Mouse (Mus musculus) brain, adult 2 months (tissue): ENCODE data around the gene Kir3dl2.
"Not testable (repeated sequence)": the region's sequence is repeated elsewhere in the genome, so short reads cannot be mapped to it uniquely, and the experiment has no call there.

Experiments
- DNase-seq: peaks from one replicate; pipeline ENCODE4 v3.0.0; 2011; ENCODE audit warnings: low read depth, low spot score

The Kir3dl2 gene

GRCm38 (mm10) chrX:136543956-136544355, at the start of gene Kir3dl2:
Gene Kir3dl2 (minus strand): TSS chrX:136544056.
- DNase-seq = peak; percentile 0

- DNase-seq = no peak
Observed at GRCm38 (mm10) chrX:136590897-136591257, 47.0 kb upstream of the Kir3dl2 start.

- DNase-seq = peak; percentile 85
Observed at GRCm38 (mm10) chrX:136590199-136590896, 46.5 kb upstream of the Kir3dl2 start, which contains the start of gene Tceal3. Gene Tceal3 (plus strand): TSS chrX:136590842.

- no peak for DNase-seq
Observed at GRCm38 (mm10) chrX:136584617-136585016, 40.8 kb upstream of the Kir3dl2 start.

GRCm38 (mm10) chrX:136569094-136569493, 25.2 kb upstream of the Kir3dl2 start:
- DNase-seq = not testable (repeated sequence)

- DNase-seq = not testable (repeated sequence)
Observed at GRCm38 (mm10) chrX:136517699-136518098, 26.2 kb downstream of the Kir3dl2 start, which contains the start of gene Kir3dl1. Gene Kir3dl1 (plus strand): TSS chrX:136517999.
